15 mouse cellular contexts compared by ENCODE assay signal in genomic region chr6:136535176-136535575, GRCm38 (mm10). TPM values are rescaled to one million over a fixed set of nuclear protein-coding genes. Genes with fewer than 3 reads are reported as not detected.
DNase-seq lines count a peak whose midpoint lies in the region; ATAC-seq and TF ChIP-seq lines count a peak whose summit lies in the region.
"Had no signal": no experiment of that assay in that cellular context is flagged by ENCODE, and none has a peak within 500 bp of the region (broad histone marks: within the 10 kb centered on the region; RNA-seq: fewer than 3 reads in every experiment).

No protein-coding gene starts in this region.

- 46% methylated on average over 5 of the region's 5 CpGs for WGBS in forebrain, embryonic 15.5 days
- WGBS in forebrain, embryonic 12.5 days: 61% methylated on average over 5 of the region's 5 CpGs
- WGBS in limb, embryonic 13.5 days: 59% methylated on average over 5 of the region's 5 CpGs
- WGBS in limb, embryonic 10.5 days: 64% methylated on average over 5 of the region's 5 CpGs
- WGBS in hindbrain, postnatal 0 days: 35% methylated on average over 5 of the region's 5 CpGs
- 51% methylated on average over 5 of the region's 5 CpGs for WGBS in intestine, embryonic 15.5 days

- H3K4me2 ChIP-seq in forebrain, embryonic 15.5 days (replicated peaks): peak overlapping the region; percentile 27
- no peak overlapping the region; the same call in 1 of the 2 replicates for H3K4me2 ChIP-seq in forebrain, embryonic 12.5 days
- H3K4me2 ChIP-seq in limb, embryonic 13.5 days (replicated peaks): peak overlapping the region; percentile 16; the same call in 1 of the 2 replicates
- peak overlapping the region; percentile 28 for H3K4me2 ChIP-seq in hindbrain, postnatal 0 days (ENCODE audit: low read depth, low read length)
- H3K4me2 ChIP-seq in intestine, embryonic 15.5 days (replicated peaks): no peak overlapping the region

- no peak overlapping the region for H3K4me3 ChIP-seq in forebrain, embryonic 15.5 days
- H3K4me3 ChIP-seq in forebrain, embryonic 12.5 days (replicated peaks): no peak overlapping the region
- no peak overlapping the region for H3K4me3 ChIP-seq in limb, embryonic 13.5 days
- no peak overlapping the region for H3K4me3 ChIP-seq in limb, embryonic 10.5 days
- no peak overlapping the region for H3K4me3 ChIP-seq in hindbrain, postnatal 0 days (ENCODE audit: low read length)
- no peak overlapping the region for H3K4me3 ChIP-seq in intestine, embryonic 15.5 days (replicated peaks)
- H3K4me3 ChIP-seq: myocyte had no signal

- H3K4me1 ChIP-seq in forebrain, embryonic 15.5 days: peaks cover 37% of the 10 kb centered on the region
- H3K4me1 ChIP-seq in forebrain, embryonic 12.5 days: peaks cover 28% of the 10 kb centered on the region
- H3K4me1 ChIP-seq in limb, embryonic 13.5 days: peaks cover 21% of the 10 kb centered on the region
- peaks cover 19% of the 10 kb centered on the region for H3K4me1 ChIP-seq in limb, embryonic 10.5 days
- peaks cover 13% of the 10 kb centered on the region for H3K4me1 ChIP-seq in hindbrain, postnatal 0 days (ENCODE audit: insufficient read depth, low read length)
- H3K4me1 ChIP-seq in intestine, embryonic 15.5 days (replicated peaks): peaks cover 10% of the 10 kb centered on the region

- H3K9me3 ChIP-seq in forebrain, embryonic 15.5 days: no peaks in the 10 kb centered on the region; the same call in 1 of the 2 replicates
- H3K9me3 ChIP-seq in forebrain, embryonic 12.5 days: no peaks in the 10 kb centered on the region
- peaks cover 6% of the 10 kb centered on the region; the same call in 1 of the 2 replicates for H3K9me3 ChIP-seq in limb, embryonic 13.5 days
- H3K9me3 ChIP-seq in limb, embryonic 10.5 days (replicated peaks): no peaks in the 10 kb centered on the region
- H3K9me3 ChIP-seq in hindbrain, postnatal 0 days (ENCODE audit: low read length): no peaks in the 10 kb centered on the region
- H3K9me3 ChIP-seq in intestine, embryonic 15.5 days: no peaks in the 10 kb centered on the region

- no peaks in the 10 kb centered on the region for H3K27me3 ChIP-seq in forebrain, embryonic 15.5 days
- no peaks in the 10 kb centered on the region for H3K27me3 ChIP-seq in forebrain, embryonic 12.5 days
- no peaks in the 10 kb centered on the region for H3K27me3 ChIP-seq in limb, embryonic 13.5 days
- no peaks in the 10 kb centered on the region for H3K27me3 ChIP-seq in limb, embryonic 10.5 days (ENCODE audit: low read depth, poor library complexity, severe bottlenecking)
- no peaks in the 10 kb centered on the region for H3K27me3 ChIP-seq in hindbrain, postnatal 0 days (ENCODE audit: insufficient read depth, low read length)
- no peaks in the 10 kb centered on the region for H3K27me3 ChIP-seq in intestine, embryonic 15.5 days (replicated peaks)
- H3K27me3 ChIP-seq: Patski had no signal

- no peak for ATAC-seq in forebrain, embryonic 15.5 days (replicated peaks)
- ATAC-seq in forebrain, embryonic 12.5 days (ENCODE audit: low FRiP score): no peak
- ATAC-seq in limb, embryonic 13.5 days (ENCODE audit: low FRiP score, low read depth): no peak
- ATAC-seq in hindbrain, postnatal 0 days: no peak
- no peak for ATAC-seq in intestine, embryonic 15.5 days
- ATAC-seq: inflammation-experienced regulatory T-cells, adult 6 months; Patski had no signal

- H3K9ac ChIP-seq in forebrain, embryonic 15.5 days (replicated peaks): 0 out of 2 replicates have a peak overlapping the region, but pooled peaks have one; percentile 10
- no peak overlapping the region for H3K9ac ChIP-seq in forebrain, embryonic 12.5 days
- H3K9ac ChIP-seq in limb, embryonic 13.5 days: no peak overlapping the region
- no peak overlapping the region for H3K9ac ChIP-seq in hindbrain, postnatal 0 days (replicated peaks; ENCODE audit: low read length)
- no peak overlapping the region for H3K9ac ChIP-seq in intestine, embryonic 15.5 days
- H3K9ac ChIP-seq: liver, embryonic 14.5 days had no signal

- TF ChIP-seq CTCF in hindbrain, postnatal 0 days (IDR thresholded peaks at IDR 0.05; ENCODE audit: low read depth): no peak

- peak overlapping the region; percentile 76 for H3K27ac ChIP-seq in forebrain, embryonic 15.5 days (replicated peaks)
- no peak overlapping the region for H3K27ac ChIP-seq in forebrain, embryonic 12.5 days
- no peak overlapping the region for H3K27ac ChIP-seq in limb, embryonic 13.5 days
- H3K27ac ChIP-seq in limb, embryonic 10.5 days: no peak overlapping the region
- H3K27ac ChIP-seq in hindbrain, postnatal 0 days: peak overlapping the region; percentile 73; the same call in 1 of the 2 replicates
- no peak overlapping the region for H3K27ac ChIP-seq in intestine, embryonic 15.5 days
- H3K27ac ChIP-seq: liver, embryonic 14.5 days had no signal

- no peak for DNase-seq in limb, embryonic 10.5 days (ENCODE audit: low spot score)
- peak; percentile 39 for DNase-seq in MN1 (ENCODE audit: low spot score)
- DNase-seq in hindbrain, postnatal 0 days (ENCODE audit: low spot score): no peak
- DNase-seq in urinary bladder, postnatal 10 days (ENCODE audit: low spot score): no peak
- DNase-seq: adrenal gland, adult 2 months; kidney, postnatal 36 days; thymus, postnatal 25 days had no signal

- peaks cover 4% of the 10 kb centered on the region; the same call in 1 of the 2 replicates for H3K36me3 ChIP-seq in forebrain, embryonic 15.5 days
- H3K36me3 ChIP-seq in forebrain, embryonic 12.5 days (replicated peaks): peaks cover 20% of the 10 kb centered on the region; the same call in 1 of the 2 replicates
- peaks cover 29% of the 10 kb centered on the region for H3K36me3 ChIP-seq in limb, embryonic 13.5 days
- H3K36me3 ChIP-seq in limb, embryonic 10.5 days: peaks cover 31% of the 10 kb centered on the region
- H3K36me3 ChIP-seq in hindbrain, postnatal 0 days (ENCODE audit: insufficient read depth, low read length): no peaks in the 10 kb centered on the region
- 0 out of 2 replicates have a peak, but pooled peaks cover 8% of the 10 kb centered on the region for H3K36me3 ChIP-seq in intestine, embryonic 15.5 days

RNA-seq across cellular contexts. Expression of gene Atf7ip, which starts 29.2 kb away (rescaled TPM):
- 45.6 and 46.9 TPM in 2 replicates for polyA plus RNA-seq in forebrain, embryonic 15.5 days (2015; fragmentation: Nextera tagmentation; extraction: Ambion mirVana)
- 63.2 and 72.4 TPM in 2 replicates for polyA plus RNA-seq in forebrain, embryonic 12.5 days (2016; fragmentation: Nextera tagmentation; extraction: Ambion mirVana)
- polyA plus RNA-seq in limb, embryonic 13.5 days (2015; fragmentation: Nextera tagmentation; extraction: Ambion mirVana): 40.4 and 42.2 TPM in 2 replicates
- polyA plus RNA-seq in limb, embryonic 10.5 days (2016; fragmentation: Nextera tagmentation; extraction: Ambion mirVana): 40.0 and 49.9 TPM in 2 replicates
- 39.4 and 42.8 TPM in 2 replicates for total RNA-seq in hindbrain, postnatal 0 days (2014; rRNA removed)
- 22.9 and 25.6 TPM in 2 replicates for polyA plus RNA-seq in hindbrain, postnatal 0 days (2015; fragmentation: Nextera tagmentation; extraction: Ambion mirVana)
- polyA plus RNA-seq in intestine, embryonic 15.5 days (2015; fragmentation: Nextera tagmentation; extraction: Ambion mirVana): 24.1 and 25.4 TPM in 2 replicates

Comparison
In these comparisons a context has a peak if more than half of its experiments do, and no peak if none do; other contexts are left out.
1. H3K27ac ChIP-seq: peak in forebrain, embryonic 15.5 days (single experiment) and hindbrain, postnatal 0 days (single experiment); none in forebrain, embryonic 12.5 days (single experiment), limb, embryonic 13.5 days (single experiment), limb, embryonic 10.5 days (single experiment) and intestine, embryonic 15.5 days (single experiment).
2. H3K4me2 ChIP-seq: peak in forebrain, embryonic 15.5 days (single experiment), limb, embryonic 13.5 days (single experiment) and hindbrain, postnatal 0 days (single experiment); none in forebrain, embryonic 12.5 days (single experiment) and intestine, embryonic 15.5 days (single experiment).